Mouse (Mus musculus) thymus, adult 2 months (tissue): ENCODE data around the gene Kri1. TPM values are rescaled to one million over a fixed set of nuclear protein-coding genes. Genes with fewer than 3 reads are reported as not detected.
A peak's percentile ranks its signal among the peaks of the same experiment; 100 is the strongest.

ENCODE experiments used
- DNase-seq: peaks from one replicate; pipeline ENCODE4 v3.0.0; 2021
- H3K27ac ChIP-seq: fragments of 200-500 bp; 2 replicates; pipeline ENCODE4 v1.5.1; 2012; ENCODE audit warnings: low read length, control low read depth; ENCODE audit not compliant: control insufficient read depth, insufficient read depth
- H3K27me3 ChIP-seq: fragments of 200-500 bp; 2 replicates; pipeline ENCODE4 v1.6.1; 2012; ENCODE audit warnings: mild to moderate bottlenecking, low read length, moderate library complexity, mixed read lengths; ENCODE audit not compliant: control insufficient read depth, insufficient read depth
- H3K36me3 ChIP-seq: fragments of 200-500 bp; 2 replicates; pipeline ENCODE4 v1.6.1; 2012; ENCODE audit warnings: mild to moderate bottlenecking, low read length, moderate library complexity; ENCODE audit not compliant: control insufficient read depth, insufficient read depth
- H3K4me1 ChIP-seq: fragments of 200-500 bp; replicated peaks from 2 replicates; pipeline ENCODE4 v1.6.1; 2012; ENCODE audit warnings: low read length; ENCODE audit not compliant: control insufficient read depth, insufficient read depth
- H3K4me3 ChIP-seq: fragments of 200-500 bp; 2 replicates; pipeline ENCODE4 v1.5.1; 2012; ENCODE audit warnings: mild to moderate bottlenecking, low read length, control low read depth, moderate library complexity; ENCODE audit not compliant: control insufficient read depth, insufficient read depth
- CTCF ChIP-seq: fragments of 200-500 bp; IDR thresholded peaks from 2 replicates; pipeline ENCODE4 v1.5.1; 2012; ENCODE audit warnings: mild to moderate bottlenecking, control low read depth, low read length, moderate library complexity, borderline replicate concordance; ENCODE audit not compliant: control insufficient read depth, poor library complexity, insufficient read depth; ENCODE audit errors: extremely low read depth
- POLR2A ChIP-seq: fragments of 200-500 bp; IDR thresholded peaks from 2 replicates; pipeline ENCODE4 v1.6.1; 2012; ENCODE audit warnings: mild to moderate bottlenecking, low read length, control low read depth, moderate library complexity; ENCODE audit not compliant: control insufficient read depth, poor library complexity, insufficient read depth; ENCODE audit errors: extremely low read depth
- WGBS: fragments of 180-500 bp; shearing (Covaris S2); methylation state at CpG from one replicate; pipeline ENCODE4 v1.1.7; 2018; 5-methylcytosine and 5-hydroxymethylcytosine counted together
- polyA plus RNA-seq: library from polyadenylated mRNA; depleted of rRNA; stranded (reverse); fragments of >200 nt; gene quantifications from 2 replicates; pipeline ENCODE4 v1.2.3, GENCODE M21; 2012

Gene Kri1
- polyA plus RNA-seq, 1 experiment, result 56.5 TPM

- WGBS, result 94% methylated on average over 16 of the region's 16 CpGs
- Histone ChIP-seq H3K36me3 (peaks cover 43% of the 10 kb centered on the region), H3K4me3 (no peak overlapping the region), H3K4me1 (peaks cover 20% of the 10 kb centered on the region), H3K27me3 (no peaks in the 10 kb centered on the region), H3K27ac (no peak overlapping the region)
- TF ChIP-seq POLR2A (no peak), CTCF (no peak)
- no peak for DNase-seq
Observed at GRCm38 (mm10) chr9:21268305-21268704, 19.5 kb downstream of the Kri1 start.

GRCm38 (mm10) chr9:21266889-21267288 lies 20.9 kb downstream of the Kri1 start:
- no peak for TF ChIP-seq CTCF
- no peak for TF ChIP-seq POLR2A
- peaks cover 33% of the 10 kb centered on the region for H3K36me3 ChIP-seq
- no peaks in the 10 kb centered on the region for H3K27me3 ChIP-seq
- no peak overlapping the region for H3K27ac ChIP-seq
- H3K4me1 ChIP-seq, result peaks cover 20% of the 10 kb centered on the region
- 92% methylated on average over 5 of the region's 5 CpGs for WGBS
- H3K4me3 ChIP-seq, result no peak overlapping the region
- DNase-seq, result no peak

GRCm38 (mm10) chr9:21265611-21266010 lies 22.2 kb downstream of the Kri1 start:
- H3K4me3 ChIP-seq, result peak overlapping the region; percentile 75
- H3K4me1 ChIP-seq, result peaks cover 23% of the 10 kb centered on the region
- no peaks in the 10 kb centered on the region for H3K27me3 ChIP-seq
- peaks cover 20% of the 10 kb centered on the region for H3K36me3 ChIP-seq
- H3K27ac ChIP-seq, result no peak overlapping the region
- no peak for TF ChIP-seq POLR2A
- no peak for TF ChIP-seq CTCF
- no peak for DNase-seq
- 7% methylated on average over 11 of the region's 11 CpGs for WGBS

- TF ChIP-seq POLR2A (peak; percentile 91), CTCF (0 out of 2 replicates have a peak, but pooled peaks have one; percentile 31)
- Histone ChIP-seq H3K4me3 (peak within 1 kb of the TSS; percentile 75), H3K36me3 (peaks cover 15% of the 10 kb centered on the region), H3K27ac (no peak within 1 kb of the TSS), H3K27me3 (no peaks in the 10 kb centered on the region), H3K4me1 (peaks cover 29% of the 10 kb centered on the region)
- peak; percentile 95 for DNase-seq
- under 1% methylated on average over 49 of the region's 49 CpGs for WGBS
Observed at GRCm38 (mm10) chr9:21265000-21265561, 22.7 kb downstream of the Kri1 start, which contains the start of gene Atg4d. TSS of gene Atg4d (plus strand) at chr9:21265293.

- Histone ChIP-seq H3K27ac (no peak overlapping the region), H3K4me1 (peaks cover 30% of the 10 kb centered on the region), H3K36me3 (peaks cover 12% of the 10 kb centered on the region), H3K4me3 (peak overlapping the region; percentile 75), H3K27me3 (no peaks in the 10 kb centered on the region)
- DNase-seq, result no peak
- 66% methylated on average over 17 of the region's 17 CpGs for WGBS
- TF ChIP-seq CTCF (no peak), POLR2A (no peak)
Observed at GRCm38 (mm10) chr9:21264272-21264999, 23.3 kb downstream of the Kri1 start.

- WGBS, result 67% methylated on average over 2 of the region's 2 CpGs
- TF ChIP-seq POLR2A (no peak), CTCF (no peak)
- no peak overlapping the region for H3K4me3 ChIP-seq
- no peaks in the 10 kb centered on the region for H3K36me3 ChIP-seq
- no peak for DNase-seq
- no peaks in the 10 kb centered on the region for H3K27me3 ChIP-seq
- H3K4me1 ChIP-seq, result peaks cover 29% of the 10 kb centered on the region
- no peak overlapping the region for H3K27ac ChIP-seq
Observed at GRCm38 (mm10) chr9:21261831-21262230, 25.9 kb downstream of the Kri1 start.
